Mouse (Mus musculus) cerebellum, adult (tissue): ENCODE measurements at regions not wholly inside any gene's neighbourhood (a gene's known extent, or its start where the extent isn't known, plus 50 kb on each side); places are given as distances from the start of the nearest gene placed in this dataset.

Source experiments
- ATAC-seq: cut with Nextera tagmentation; 2 replicates; pipeline ENCODE4 v1.9.2; 2017; ENCODE audit warnings: mild to moderate bottlenecking, moderate library complexity, mixed read lengths; ENCODE audit not compliant: insufficient number of reproducible peaks, low FRiP score, low TSS enrichment

- peak; percentile 88 for ATAC-seq
Observed at GRCm38 (mm10) chr4:75884371-75884770, 606.3 kb upstream of the Dmac1 start.

DNA sequence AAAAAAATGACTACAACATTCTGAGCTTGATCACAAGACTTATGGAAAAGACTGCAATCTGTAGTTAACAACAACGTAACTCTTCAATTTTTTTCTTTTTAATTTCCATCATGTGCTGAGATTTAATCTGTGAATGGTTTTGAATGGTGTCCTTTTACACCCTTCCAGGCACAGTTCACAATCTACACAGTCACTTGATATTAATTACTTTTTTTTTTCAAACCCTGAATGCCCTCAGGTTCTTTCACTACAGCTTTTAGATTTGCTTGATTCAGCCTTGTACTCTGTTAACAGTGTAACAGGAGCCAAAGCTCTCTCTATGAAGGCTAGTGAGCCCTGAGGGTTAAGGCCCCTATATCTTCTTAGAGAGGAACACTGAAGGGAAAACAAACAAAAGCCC lies 591.7 kb upstream of the Dmac1 start:
- ATAC-seq = no peak

DNA sequence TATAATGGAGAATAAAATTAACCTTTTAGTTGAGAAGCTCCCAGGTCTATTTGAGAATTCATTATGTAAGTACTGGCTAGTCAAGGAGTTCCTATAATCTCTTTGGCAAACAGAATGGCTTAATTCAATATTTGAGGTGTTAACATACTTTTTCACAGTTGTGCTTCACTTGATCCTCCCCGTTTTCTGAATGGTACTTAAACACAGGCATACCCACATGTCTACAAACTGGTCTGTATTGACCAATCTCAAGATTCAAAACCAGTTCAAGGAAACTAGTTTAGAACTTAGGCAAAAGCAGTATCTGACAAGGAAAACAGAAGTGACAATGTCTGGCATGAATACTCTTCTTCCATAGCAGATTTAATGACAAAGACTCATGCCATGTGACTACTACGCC lies 583.0 kb upstream of the Dmac1 start:
- ATAC-seq = no peak

GRCm38 (mm10) chr4:75857769-75858408 lies 579.8 kb upstream of the Dmac1 start:
- no peak for ATAC-seq

- ATAC-seq = no peak
Observed at GRCm38 (mm10) chr4:75855688-75856296, 577.7 kb upstream of the Dmac1 start.

DNA sequence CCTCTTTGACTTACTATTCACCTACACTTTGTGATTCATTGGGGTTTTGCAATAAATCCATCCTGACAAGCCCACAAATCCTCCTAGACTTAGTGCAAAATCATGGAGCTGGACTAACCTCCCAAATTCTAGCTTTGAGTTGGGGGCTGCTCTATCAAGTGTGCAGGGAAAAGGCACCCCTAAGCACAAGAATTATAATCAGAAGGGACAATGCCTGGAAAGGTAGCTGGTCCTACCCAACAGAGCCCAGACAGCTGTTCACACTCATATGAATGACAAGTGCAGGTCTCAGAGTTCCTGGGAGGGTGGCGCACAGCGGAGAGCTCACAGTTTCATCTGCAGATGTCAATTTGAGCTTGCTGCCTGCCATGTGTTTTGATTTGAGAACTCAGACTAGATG lies 572.2 kb upstream of the Dmac1 start:
- ATAC-seq = no peak

DNA sequence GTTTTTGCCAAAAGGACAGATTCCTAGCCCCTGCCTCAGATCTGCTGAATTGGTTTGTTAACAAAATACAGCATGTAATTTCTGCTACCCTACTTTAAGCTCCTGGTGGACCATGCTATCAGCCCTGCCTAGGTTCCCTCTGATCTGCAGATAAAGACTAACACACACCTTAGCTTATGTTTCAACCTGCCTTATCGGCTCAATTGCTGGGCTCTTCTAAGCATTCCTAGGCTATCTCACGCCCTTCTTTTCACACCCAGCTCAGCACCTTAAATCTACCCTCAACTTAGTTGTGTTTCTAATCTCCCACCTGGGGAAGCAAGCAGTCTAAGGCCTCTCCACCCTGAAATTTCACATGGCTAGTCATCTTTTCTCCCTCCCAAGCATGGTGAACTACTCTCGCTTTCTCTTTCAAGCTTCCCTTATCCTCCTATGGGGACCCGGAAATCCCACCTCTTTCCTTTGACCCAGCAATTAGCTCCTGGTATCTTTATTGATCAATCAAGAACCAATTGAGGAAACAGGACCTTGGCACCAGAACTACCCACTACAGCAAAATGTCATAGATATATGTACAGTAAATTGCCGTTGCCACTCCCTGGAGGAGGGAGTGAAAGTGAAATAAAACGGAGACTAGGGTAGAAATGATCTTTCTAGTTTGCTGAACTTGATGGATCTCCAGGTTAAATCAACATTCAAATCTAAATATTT lies 569.7 kb upstream of the Dmac1 start:
- ATAC-seq = no peak

DNA sequence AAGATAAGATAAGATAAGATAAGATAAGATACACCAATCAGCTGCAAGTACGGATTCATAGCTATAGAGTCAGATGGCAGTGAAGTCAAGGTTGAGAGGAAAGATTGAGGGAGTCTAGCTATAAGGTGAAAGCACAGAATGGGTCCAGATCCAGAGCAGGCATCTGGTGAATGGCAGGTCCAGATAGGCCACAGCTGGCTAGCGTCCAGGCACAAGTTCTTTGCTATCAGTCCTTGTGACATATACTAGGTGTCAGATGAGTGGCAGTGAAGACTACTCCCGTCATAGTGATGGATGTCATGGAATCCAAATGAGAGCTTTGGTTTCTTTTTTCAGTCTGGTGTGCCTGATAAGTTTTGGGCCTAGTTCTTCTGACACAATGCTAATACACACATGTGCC lies 566.9 kb upstream of the Dmac1 start:
- ATAC-seq = no peak

DNA sequence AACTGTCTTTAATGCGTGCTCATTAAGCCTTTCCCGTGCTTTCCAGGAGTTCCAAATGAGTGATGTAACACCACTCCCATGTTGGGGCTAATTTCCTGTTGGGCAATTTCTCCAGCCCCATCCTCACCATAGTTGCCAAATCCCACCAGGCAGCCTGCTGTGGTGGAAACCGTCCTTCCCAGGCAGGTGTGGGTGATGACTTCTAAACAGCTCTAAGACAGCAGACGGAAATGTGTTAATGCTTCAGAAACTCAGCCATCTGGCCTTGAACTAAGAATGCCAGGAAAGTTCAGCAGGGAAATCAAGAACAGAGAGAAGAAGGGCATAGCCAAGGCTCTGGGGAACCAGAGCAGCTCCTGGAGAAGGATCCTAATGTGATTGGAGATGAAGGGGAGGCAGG lies 560.5 kb upstream of the Dmac1 start:
- ATAC-seq = 0 out of 2 replicates have a peak, but pooled peaks have one; percentile 6

DNA sequence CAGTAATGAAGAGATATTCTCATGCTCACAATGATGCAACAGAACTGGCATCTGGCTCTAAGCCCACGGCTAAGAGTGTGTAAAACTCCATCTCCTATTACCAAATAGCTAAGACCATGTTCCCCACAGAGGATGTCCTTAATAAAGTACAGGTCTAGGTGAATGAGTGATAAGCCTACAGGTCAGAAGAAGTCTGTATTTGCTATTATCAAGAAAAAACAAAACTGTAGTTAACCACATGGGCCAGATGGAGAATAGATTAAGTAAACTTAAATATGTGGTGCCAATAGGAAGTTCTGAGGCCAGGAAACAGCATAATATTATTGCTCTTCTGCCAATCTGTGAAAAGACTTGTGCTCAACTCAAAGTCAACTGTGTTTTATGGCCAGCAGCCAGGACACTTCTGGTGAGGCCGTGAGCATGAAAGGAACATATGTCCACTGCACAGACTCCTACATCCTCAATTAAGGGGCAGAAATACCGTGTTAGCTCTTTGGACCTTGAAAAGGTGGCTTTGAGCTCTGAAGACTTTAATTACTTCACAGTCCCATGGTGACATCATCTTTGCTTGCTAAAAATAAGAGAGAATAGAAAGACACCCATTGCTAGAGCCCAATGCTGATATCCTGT lies 549.1 kb upstream of the Dmac1 start:
- 0 out of 2 replicates have a peak, but pooled peaks have one; percentile 36 for ATAC-seq

GRCm38 (mm10) chr4:75819193-75819603 lies 541.1 kb upstream of the Dmac1 start:
- no peak for ATAC-seq

DNA sequence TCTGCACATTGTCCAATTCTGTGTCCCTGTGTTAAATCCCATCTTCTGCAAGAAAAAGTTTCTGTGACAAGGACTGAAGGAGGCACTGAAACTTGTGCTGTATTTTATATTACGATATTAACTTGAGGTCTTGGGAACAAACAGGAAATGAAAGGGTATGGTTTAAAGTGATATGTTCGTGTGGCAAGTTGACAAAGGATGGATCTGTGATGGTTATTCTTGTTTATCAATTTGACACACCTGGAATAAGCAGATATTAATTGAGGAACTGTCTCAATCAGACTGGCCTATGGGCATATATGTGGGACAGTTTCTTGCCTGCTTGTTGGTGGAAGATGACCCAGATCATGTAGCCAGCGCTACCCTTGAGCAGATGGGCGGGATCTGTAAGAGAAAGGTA lies 537.9 kb upstream of the Dmac1 start:
- ATAC-seq = no peak

- ATAC-seq = no peak
Observed at GRCm38 (mm10) chr4:75812266-75812665, 534.2 kb upstream of the Dmac1 start.

- no peak for ATAC-seq
Observed at GRCm38 (mm10) chr4:75801870-75802269, 523.8 kb upstream of the Dmac1 start.

- no peak for ATAC-seq
Observed at GRCm38 (mm10) chr4:75801156-75801555, 523.1 kb upstream of the Dmac1 start.

DNA sequence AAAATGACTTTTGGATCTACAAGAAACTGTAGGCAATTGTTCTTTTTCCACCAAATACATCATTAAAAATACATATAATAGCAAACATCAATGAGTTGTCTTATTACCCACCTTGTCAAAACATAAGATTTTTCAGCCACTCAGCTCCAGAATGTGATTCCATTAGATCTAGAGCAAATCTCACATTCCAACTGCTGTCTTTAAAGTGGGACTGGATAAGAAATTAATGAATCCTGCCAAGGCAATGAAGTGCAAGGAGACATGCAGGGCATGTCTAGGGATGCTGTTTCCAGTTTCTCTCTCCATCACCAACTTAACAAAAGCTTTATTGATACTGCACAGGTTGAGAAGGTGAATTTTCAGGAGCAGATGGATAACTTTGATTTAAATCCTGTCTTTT lies 513.7 kb upstream of the Dmac1 start:
- ATAC-seq = no peak

DNA sequence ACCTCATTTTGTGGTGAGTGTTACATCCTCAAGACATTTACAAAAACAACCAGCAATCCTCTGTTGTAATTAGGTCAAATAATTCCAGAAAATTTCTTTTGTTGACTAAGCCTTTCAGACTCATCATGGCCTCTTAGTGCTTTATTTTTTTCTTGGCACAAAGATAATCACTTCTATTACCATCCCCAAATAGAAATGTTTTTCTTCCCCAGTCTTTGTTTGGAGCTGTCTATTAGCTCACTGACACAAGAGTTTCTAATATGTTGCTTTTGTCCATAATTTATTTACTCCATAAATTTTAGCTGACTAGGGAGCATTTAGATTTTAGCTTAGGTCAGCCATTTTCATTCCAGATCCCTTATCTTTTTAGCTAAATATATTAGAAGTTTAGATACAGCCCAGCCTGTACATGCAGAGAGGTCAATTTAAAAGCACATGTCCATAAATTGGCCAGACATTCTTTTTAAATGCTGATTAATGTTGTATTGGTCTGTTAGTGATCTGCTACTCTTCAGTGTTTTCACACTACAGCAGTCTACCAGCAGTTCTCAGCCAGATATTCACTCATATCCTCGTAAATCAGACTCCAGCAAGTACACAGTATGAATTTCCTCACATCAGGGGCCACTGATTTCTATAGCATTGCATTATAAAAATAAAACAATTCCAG lies 513.0 kb upstream of the Dmac1 start:
- no peak for ATAC-seq

DNA sequence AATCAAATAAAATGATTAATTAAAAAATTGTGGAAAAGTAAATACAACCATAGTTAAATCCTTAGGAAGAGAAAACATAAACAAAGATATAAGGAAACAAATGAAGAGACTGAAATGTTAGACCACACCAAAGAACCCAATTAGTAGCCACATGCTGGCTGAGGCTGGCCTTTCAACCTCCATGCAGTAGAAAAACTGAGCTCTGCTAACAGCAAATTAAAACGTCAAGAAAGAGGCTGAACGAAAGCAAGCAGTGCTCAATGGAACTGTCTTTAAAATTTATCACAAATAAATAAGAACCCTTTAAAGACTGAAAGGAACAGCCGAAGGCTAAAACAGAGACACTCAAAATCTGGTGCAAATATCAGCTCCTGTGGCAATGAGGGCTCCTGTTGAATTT lies 509.3 kb upstream of the Dmac1 start:
- ATAC-seq = no peak

DNA sequence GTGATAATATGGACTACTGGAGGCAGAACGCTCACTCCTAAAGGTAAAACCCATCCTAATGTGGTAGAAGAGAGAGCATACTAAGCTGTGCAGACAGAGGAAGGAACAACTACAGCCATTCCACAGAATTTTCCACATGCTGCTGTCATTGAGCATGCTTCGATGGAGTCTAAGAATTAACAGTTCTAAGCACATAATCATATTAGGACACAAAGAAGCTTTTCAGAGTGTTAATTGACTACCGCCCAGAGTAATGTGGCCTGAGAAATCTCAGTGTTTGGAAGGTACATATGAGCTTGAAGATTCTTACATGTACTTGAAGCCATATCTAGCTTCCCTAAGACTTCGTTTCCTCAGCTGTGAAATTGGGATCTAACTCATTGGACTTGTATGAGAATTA lies 508.3 kb upstream of the Dmac1 start:
- ATAC-seq = no peak

- no peak for ATAC-seq
Observed at GRCm38 (mm10) chr4:75779492-75779891, 501.4 kb upstream of the Dmac1 start.

GRCm38 (mm10) chr4:75764141-75764540 lies 486.0 kb upstream of the Dmac1 start:
- no peak for ATAC-seq
